Mouse (Mus musculus) MEL (cell line): Measurements from ENCODE around the gene Atpif1.

Source experiments
- CTCF ChIP-seq, 3 experiments: IDR thresholded peaks in 2 of 3; conservative IDR thresholded peaks in 1 of 3; 2 replicates each; pipeline ENCODE4 v1.5.1; 2011 to 2012; ENCODE audit warnings: low read length in 3 of 3, low read depth in 2 of 3, mild to moderate bottlenecking in 2 of 3, improper control_type of control experiment in 1 of 3, inconsistent platforms in 1 of 3, mixed read lengths in 1 of 3, moderate library complexity in 1 of 3; ENCODE audit not compliant: control insufficient read depth in 1 of 3, insufficient read depth in 1 of 3, poor library complexity in 1 of 3, severe bottlenecking in 1 of 3
- HCFC1 ChIP-seq: IDR thresholded peaks from 2 replicates; pipeline ENCODE4 v1.6.1; 2012; ENCODE audit warnings: low read depth, mild to moderate bottlenecking, inconsistent platforms, low read length, improper control_type of control experiment, moderate library complexity
- JUND ChIP-seq: IDR thresholded peaks from 2 replicates; pipeline ENCODE4 v1.6.1; 2011; ENCODE audit warnings: low read depth, mild to moderate bottlenecking, improper control_type of control experiment, low read length
- MAFK ChIP-seq: IDR thresholded peaks from 2 replicates; pipeline ENCODE4 v1.6.1; 2011; ENCODE audit warnings: low read depth, mild to moderate bottlenecking, low read length, improper control_type of control experiment, borderline replicate concordance
- MAZ ChIP-seq: IDR thresholded peaks from 2 replicates; pipeline ENCODE4 v1.6.1; 2012; ENCODE audit warnings: low read depth, mild to moderate bottlenecking, inconsistent platforms, low read length, improper control_type of control experiment
- MXI1 ChIP-seq: IDR thresholded peaks from 2 replicates; pipeline ENCODE4 v1.6.1; 2011; ENCODE audit warnings: mild to moderate bottlenecking, low read depth, low read length, improper control_type of control experiment
- MYB ChIP-seq: IDR thresholded peaks from 2 replicates; pipeline ENCODE4 v1.6.1; 2011; ENCODE audit warnings: mild to moderate bottlenecking, low read depth, low read length, improper control_type of control experiment
- POLR2A ChIP-seq, 2 experiments: IDR thresholded peaks; 2 replicates each; pipeline ENCODE4 v1.6.1; 2011 to 2012; ENCODE audit warnings: low read length in 2 of 2, mild to moderate bottlenecking in 2 of 2, control low read depth in 1 of 2, improper control_type of control experiment in 1 of 2, low read depth in 1 of 2, moderate library complexity in 1 of 2; ENCODE audit not compliant: control insufficient read depth in 1 of 2, insufficient read depth in 1 of 2, poor library complexity in 1 of 2
- RAD21 ChIP-seq: IDR thresholded peaks from 2 replicates; pipeline ENCODE4 v1.6.1; 2011; ENCODE audit warnings: mild to moderate bottlenecking, low read depth, low read length, improper control_type of control experiment
- ZC3H11A ChIP-seq: IDR thresholded peaks from 2 replicates; pipeline ENCODE4 v1.6.1; 2012; ENCODE audit warnings: low read depth, mild to moderate bottlenecking, inconsistent platforms, low read length, improper control_type of control experiment

DNA sequence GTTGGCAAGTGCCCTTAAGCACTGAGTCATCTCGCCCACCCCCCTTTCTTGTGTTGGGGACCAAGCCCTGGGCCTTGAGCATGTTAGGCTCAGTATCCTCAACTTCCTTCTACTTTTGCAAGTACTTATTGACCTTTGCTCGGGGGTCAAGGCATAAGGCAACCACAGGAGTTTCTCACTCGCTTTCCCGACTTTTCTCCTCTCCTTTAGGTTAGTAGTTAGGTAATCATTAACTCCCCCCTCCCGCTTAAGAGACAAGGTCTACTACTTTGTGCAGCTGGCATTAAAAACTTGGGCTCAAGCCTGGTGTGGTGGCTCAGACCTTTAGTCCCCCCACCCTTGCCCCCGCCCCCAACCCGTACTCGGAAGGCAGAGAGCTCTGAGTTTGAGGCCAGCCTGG lies 15.4 kb downstream of the Atpif1 start:
- no peak for TF ChIP-seq JUND
- TF ChIP-seq ZC3H11A = no peak
- TF ChIP-seq CTCF (IDR thresholded peaks at IDR 0.05 in 2 of 3, conservative IDR thresholded peaks at IDR 0.05 in 1 of 3; ENCODE audit: control insufficient read depth in 1 of 3, insufficient read depth in 1 of 3, low read depth in 2 of 3, low read length in 3 of 3, poor library complexity in 1 of 3, severe bottlenecking in 1 of 3) = no peak
- no peak for TF ChIP-seq POLR2A (IDR thresholded peaks at IDR 0.05; ENCODE audit: control insufficient read depth in 1 of 2, insufficient read depth in 1 of 2, low read depth in 1 of 2, low read length in 2 of 2, poor library complexity in 1 of 2)
- TF ChIP-seq MAZ = no peak
- no peak for TF ChIP-seq RAD21
- no peak for TF ChIP-seq MYB
- no peak for TF ChIP-seq HCFC1
- no peak for TF ChIP-seq MAFK
- no peak for TF ChIP-seq MXI1
